Mouse (Mus musculus): ENCODE results near the gene Vps25.

The Vps25 gene

DNA sequence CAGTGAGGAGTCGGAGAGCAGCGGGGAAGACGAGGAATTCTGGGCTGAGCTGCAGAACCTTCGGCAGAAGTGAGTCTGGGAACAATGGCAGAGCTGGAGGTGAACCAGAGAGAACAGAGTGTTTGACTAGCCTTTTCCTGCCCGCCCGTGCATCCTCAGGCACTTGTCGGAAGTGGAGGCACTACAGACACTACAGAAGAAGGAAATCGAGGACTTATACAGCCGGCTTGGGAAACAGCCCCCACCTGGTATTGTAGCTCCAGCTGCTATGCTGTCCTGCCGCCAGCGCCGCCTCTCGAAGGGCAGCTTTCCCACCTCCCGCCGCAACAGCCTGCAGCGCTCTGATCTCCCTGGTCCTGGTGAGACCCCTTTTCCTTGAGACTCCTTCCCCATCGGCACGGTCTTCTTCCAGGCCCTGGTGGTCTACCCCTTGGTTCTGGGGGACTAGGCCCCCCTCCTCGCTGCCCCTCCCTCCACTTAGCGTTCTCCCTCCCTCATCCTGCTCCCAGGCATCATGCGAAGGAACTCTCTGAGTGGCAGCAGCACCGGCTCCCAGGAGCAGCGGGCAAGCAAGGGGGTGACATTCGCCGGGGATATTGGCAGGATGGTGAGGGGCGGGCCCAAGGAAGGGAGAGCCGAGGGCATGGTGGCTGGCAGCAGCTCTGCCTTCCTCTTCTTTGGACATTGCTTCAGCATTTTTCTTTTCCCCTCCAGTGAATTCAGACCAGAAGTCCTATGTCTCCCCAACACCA, 23.0 kb downstream of the Vps25 start:
- DNase-seq (ENCODE audit: low spot score in 2 of 2): no peak

DNA sequence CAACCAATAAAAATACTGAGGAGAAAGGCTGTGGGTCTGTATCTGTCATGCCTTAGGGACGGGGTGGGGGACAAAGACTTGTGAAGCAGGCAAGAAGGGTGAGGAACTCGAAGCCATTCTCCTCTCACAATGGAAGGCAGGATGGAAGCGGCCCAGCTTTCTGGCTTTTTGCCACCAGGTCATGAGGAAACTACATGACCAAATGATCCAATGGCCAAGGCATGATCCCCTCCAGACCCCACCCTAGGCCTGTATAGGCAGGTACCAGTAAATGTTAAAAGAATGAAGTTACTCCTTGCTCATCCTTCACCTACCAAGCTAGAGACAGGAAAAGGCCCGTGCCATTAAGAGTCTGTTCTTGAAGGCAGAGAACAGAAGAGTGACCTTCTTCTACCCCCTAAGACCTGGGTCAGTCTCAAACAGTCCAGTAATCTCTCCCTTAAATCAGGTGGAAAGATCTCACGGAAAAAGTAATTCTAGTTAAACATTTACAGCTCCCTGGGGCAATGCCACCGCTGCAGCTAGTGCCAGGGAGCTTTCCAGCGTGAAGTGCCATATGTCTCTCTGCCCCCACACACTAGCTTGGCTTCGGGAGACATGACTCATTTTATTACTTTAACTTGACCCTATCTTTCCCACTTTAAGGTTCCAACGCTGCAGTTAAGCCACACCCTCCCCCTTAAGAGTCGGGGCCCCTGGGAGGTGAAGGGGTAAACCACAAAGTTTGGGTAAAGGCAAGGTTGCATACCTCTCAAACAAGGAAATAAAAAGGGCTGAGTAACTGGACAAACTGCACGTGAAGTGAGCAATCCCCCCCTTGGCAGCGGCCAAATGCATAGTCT, 24.1 kb downstream of the Vps25 start:
- peak in 1 of 2 experiments; percentile 52 for DNase-seq (ENCODE audit: low spot score in 2 of 2)

DNA sequence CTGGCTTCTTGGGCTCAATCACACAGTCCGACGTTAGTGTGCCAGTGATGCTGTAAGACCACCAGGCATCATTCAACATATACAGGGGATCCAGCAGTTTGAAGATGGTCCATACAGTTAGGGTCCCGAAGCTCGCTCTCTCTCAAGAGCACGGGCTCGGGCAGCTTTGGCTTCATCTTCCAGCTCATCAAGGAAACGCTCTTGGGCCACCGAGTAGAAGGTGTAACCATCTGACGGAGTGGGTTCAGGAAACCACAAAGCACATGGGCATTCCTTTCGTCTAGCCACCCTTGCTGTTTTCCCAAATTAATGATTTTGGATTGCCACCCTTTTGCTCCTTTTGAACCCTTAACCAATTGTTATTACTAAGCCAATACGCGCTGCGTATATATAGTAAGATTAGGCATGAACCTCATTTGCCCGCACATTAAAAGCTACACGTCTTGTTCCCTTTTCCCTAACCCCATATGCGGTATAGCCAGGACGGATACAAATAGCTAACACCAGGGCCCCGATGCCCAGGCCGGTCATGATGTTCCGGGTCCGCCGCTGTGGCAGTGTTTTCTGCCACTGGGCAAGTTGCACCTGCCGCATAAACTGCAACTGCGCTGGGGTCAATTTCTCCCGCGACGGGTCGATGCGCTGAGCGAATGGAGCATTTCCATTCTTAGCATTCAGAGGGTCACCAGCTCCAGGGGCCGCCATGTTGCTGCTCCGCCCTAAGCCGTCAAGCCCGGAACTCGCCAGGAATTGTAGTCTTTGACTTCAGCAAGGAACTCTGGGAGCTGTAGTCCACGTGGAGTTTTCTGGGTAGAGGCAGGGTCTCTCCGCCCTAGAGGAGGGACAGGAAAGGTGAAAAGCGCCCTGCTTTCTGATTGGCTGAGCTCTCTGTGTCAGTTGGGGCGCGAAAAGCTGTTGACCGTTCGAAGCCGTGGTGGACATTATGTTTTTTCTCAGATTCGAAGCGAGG, 25.0 kb downstream of the Vps25 start, which contains the start of the genes Cntd1 and Coa3:
Cntd1 (plus strand) TSS at position 790 of the 970 bp plus-strand sequence.
Coa3 (minus strand) TSS at position 892 of the 970 bp plus-strand sequence.
- DNase-seq (ENCODE audit: low spot score in 2 of 2): peak; percentile 73 to 79

DNA sequence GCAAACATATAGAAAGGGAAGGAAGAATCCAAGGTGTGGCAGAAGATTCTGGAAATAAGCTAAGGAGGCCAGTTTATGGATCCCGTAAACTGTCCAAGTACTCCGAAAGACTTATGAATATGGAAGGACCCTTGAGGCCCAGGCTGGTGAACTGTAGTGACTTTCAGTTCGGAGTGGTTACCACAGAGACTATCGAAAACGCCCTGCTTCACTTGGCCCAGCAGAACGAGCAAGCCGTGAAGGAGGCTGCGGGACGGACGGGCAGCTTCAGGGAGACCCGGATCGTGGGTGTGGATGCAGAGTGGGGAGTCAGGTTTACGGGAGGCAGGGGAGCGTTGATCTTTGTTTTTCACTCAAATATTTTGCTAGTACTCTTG, 25.7 kb downstream of the Vps25 start:
- no peak for DNase-seq (ENCODE audit: low spot score in 2 of 2)

DNA sequence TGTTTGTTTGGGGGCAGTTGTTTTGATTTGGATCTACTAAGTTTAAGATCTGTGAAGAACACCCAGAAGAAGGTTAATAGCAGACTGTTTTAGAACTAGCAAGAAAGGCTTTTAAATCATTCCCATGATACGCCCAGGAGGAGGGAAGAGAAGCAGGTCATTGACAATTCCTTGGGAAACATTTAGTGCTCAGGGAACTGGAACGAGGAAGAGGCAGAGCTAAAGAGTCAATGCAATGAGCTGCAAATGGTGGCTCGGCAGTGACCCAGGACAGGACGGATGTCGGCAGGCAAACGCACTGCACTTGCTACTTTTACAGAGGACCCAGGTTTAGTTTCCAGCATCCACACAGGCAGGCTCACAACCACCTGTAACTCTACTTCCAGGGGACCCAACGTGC, 27.3 kb downstream of the Vps25 start:
- no peak for DNase-seq (ENCODE audit: low spot score in 2 of 2)

DNA sequence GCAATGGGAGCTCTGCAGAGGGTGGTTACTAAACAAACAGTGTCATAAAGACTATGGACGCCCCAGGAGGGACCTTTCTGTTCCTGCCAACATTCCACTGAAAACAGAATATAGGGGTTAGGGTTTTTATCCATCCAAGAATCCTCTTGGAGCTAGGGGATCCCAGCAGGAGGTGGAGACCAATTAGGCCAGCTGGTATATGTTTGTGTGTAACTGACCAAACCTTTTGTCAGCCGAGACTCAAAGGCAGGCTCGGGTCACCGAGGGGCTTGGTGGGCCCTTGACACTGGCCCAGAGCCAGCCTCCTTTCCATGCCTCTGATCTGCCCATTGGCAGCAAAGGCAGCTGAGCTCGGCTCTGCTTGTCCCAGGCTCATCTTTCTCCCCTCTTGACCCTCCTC, 29.4 kb downstream of the Vps25 start:
- DNase-seq (ENCODE audit: low spot score in 2 of 2): no peak

DNA sequence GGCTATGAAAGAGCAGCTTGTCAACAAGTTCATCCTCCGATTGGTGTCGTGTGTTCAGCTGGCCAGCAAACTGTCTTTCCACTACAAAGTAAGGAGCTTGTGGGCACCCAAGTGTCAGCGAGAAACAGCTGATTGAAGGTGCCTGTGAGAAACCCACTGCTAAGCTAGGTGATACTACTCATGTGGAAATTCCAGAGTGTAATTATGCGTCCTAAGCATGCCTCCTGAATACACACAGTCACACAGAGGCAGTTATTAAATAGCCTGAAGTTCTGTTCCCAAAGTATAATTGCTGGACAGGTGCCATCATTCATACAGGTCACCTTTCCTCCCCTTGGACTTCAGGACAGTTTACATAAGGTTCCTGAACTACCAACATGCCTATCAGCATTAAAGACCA, 30.3 kb downstream of the Vps25 start:
- DNase-seq (ENCODE audit: low spot score in 2 of 2): no peak

DNA sequence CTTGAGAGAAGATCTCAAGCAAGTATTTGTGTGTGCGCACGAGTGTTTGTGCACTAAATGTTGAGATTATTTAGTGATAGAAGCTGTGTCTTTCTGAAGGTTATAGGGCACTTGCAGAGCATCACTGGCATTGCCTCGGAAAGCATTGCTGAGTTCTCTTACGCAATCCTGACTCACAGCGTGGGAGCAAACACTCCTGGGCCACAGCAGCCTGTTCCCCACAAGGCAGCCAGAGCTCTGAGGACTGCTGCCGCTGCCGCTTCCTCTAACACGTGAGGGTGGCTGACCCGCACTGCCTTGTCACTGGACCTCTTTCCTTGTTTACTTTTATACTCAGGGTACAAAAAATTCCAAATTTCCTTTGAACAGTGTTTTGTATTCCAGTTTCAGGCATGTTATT, 33.8 kb downstream of the Vps25 start:
- DNase-seq (ENCODE audit: low spot score in 2 of 2): no peak

DNA sequence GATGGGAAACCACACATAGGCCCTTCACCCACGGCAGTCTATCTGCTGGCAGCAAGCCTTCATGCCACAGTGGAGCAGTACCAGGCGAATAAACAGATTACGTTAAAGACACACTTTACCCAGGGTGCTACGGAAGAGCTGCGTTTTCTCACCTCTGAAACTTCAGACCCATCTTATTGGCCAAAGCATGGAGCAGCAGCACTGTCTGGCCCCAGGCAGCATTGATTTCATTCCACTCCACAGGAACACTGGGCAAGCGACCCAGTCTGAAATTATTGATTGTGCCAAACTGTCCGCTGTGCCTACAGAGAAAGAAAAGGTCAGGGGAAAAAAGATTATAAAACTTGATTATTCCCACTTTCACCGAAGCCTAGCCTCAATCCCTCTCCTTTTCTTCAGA, 37.7 kb downstream of the Vps25 start:
- no peak for DNase-seq (ENCODE audit: low spot score in 2 of 2)

DNA sequence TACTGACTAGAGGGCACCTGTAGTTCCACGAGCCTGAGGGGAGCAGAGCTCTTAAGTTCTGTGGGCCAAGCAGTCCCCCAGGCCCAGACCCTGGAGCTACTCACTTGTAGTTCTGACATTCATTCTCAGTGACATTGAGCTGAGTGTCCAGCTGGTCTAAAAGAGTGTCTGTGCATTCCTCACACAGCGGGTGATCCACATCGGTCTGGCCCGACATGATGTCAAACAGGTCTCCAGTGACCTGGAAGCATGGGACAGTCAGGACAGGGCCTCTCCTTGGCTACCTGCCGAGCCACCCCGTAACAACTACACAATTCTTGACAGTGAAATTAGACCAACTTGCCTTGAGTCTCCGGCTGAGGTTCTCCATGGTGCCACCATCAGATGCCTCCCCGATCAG, 41.7 kb downstream of the Vps25 start:
- DNase-seq (ENCODE audit: low spot score in 2 of 2): no peak

DNA sequence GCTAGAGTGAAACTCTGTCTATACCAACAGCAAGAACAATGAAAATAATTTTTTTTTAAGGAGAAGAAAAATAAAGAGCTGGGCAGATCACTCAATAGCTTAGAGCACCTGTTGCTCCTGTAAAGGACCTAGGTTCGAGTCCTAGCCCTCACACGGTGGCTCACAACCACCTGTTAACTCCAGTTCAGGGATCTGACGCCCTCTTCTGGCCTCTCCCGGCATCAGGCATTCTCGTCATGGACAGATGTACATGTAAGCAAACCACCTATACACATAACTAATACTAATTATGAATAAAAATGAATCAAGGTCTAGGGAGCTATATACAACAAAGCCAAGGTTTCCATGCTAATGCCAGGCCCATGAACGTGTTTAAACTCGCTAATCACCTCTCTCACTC, 47.4 kb downstream of the Vps25 start:
- DNase-seq (ENCODE audit: low spot score in 2 of 2): no peak

DNA sequence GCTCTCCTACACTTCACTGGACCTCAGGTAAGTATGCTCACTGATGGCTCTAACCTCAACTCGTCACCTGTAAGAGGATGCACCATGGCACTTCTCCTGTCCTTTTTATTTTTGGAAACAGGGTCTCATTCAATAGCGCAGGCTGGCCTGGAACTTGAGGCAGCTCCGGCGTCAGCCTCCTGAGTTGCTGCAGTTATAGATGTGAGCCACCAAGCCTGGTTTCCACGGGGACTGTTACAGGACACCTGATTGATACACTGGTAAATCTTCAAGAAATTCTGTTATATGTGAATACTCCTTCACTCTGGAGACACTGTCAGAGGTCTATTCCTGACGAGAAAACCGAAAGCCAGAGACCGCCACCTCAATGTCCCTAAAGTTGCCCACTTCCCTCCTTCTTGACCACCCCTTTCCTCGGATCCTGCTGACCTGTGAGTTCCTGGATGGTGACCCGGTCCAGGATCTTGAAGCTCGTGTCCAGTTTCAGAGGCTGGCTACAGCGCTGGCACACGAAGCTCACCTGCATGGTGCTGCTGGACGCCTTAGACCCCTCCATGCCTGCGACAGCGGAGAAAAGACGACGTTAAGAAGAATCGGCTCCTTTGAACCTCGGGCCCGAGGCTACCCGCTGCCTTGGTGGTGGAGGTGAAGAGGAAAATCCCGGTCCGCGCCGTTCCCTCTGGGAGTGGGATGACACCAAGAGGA, 47.9 kb downstream of the Vps25 start:
- DNase-seq (ENCODE audit: low spot score in 2 of 2): peak in 1 of 2 experiments; percentile 67

DNA sequence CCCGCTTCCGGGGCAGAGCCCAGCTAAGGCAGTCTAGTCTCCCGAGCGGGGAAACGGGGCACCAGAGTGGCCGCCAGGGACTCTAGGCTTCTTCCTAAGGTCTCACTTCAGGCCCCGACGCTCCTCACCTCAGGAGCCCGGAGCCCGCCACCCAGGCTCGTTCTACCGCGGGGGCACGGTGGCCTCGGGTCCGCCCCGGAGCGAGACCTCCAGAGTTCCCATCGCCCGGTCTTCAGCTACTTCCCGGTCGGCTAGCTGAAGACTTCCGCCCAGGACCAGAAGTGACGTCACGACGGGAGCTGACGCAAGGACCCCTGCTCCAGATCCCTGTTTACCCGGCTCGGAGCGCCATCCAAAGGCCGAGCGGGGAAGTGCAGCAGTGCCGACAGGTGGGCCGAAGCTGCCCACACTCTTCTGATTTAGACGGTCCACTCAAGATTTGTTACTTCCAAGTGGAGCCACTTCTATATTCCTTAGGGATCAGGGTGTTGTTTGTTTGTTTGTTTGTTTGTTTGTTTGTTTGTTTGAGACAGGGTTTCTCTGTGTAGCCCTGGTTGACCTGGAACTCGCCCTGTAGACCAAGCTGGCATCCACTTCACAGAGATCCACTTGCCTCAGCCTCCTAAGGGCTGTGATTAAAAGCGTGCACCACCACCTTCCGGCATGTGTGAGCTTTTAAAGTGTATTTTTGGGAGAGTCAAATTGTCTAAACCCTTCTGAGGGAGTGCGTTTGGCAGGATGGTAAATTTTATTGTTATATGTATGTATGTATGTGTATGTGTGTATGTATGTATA, 48.7 kb downstream of the Vps25 start, which contains the start of gene Becn1:
Becn1 (minus strand) TSS at position 283 of the 795 bp plus-strand sequence.
- peak; percentile 91 to 99 for DNase-seq (ENCODE audit: low spot score in 2 of 2)

DNA sequence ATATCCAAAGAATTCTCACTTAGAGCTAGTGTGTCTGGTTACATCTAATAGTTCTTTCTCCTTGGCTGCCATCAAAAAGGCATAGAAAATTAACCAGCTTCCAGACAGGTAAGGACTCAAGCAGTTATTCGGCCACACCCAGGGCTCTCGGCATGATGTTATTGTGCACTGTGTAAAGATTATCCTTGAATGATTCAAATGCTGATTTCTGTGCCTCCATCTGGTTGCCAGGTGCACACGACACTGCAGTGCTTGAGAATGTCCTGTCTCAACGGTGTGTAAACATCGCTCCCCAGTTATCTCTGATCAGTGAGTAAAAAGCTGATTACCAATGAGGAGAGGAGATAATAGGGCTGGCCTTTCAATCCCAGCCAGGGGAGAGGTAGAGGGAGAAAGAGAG, 54.2 kb downstream of the Vps25 start:
- no peak for DNase-seq (ENCODE audit: low spot score in 2 of 2)
